Mouse (Mus musculus): Measurements from ENCODE around the gene Gm42791.

Gene Gm42791

DNA sequence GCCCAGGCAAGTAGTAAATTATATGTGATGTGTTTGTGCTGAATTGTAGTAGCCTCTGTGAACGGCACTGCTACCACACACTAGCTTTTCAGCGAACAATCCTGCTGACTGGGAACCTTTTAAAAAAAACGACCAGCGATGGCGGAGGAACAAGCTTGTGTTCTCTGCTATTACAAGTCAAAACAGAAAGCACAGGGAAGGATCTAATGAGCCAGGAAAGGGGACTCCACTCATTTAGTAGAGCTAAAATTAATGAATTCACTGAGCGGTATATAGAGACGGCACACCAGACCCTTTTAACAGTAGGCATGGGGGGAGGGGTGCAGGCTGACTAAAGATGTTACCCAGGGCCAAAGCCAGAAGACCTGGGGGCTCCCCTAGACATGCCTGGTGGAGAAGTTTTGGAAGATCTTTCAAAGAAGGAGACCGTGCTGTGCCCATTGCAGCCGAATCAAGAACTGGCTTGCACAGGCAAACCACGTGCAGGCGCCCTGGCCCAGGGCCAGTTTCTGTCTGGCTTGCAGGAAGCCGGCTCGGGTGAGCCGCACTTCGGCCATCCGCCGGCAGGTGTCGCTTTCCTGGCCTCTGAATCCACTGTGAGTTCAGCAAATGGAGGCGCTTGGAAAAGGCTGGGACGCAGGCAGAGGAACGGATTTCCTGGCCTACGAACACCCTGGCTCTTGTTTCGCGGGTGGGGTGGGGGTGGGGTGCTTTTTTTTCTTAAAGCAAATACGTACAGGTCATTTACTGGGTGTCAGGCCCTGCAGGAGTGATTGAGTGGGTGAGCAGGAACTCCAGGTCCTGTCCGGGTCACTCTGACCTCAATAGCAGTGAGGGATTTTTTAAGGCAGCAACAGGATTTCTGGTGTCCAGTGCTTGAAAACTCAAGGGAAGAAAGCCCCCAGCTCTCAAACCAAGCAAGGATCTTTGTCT, 11.7 kb upstream of the Gm42791 start:
- DNase-seq: peak; percentile 99

- DNase-seq: no peak
Observed at GRCm38 (mm10) chr5:149005701-149006361, 10.9 kb upstream of the Gm42791 start.

- DNase-seq: no peak
Observed at GRCm38 (mm10) chr5:149005083-149005482, 10.1 kb upstream of the Gm42791 start.

DNA sequence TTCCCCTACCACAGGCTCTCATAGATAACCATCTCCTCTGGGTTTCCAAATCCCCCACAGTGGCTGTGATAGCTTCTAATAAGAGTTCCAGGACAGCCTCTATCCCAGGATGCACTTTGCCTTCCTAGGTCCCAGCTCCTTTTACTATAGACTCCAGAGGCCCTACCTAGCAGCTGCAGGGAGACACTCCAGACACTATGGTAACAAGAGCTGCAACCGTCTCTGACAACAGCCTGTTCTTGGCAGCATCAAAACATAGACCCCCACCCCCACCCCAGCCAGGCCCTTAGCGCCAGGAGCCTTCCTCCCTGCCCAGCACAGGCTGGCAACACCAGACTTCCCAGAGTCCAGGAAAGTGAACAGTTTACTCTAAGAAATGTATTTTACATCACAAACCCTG, 8.2 kb upstream of the Gm42791 start:
- DNase-seq: no peak

GRCm38 (mm10) chr5:149002803-149003115, 7.8 kb upstream of the Gm42791 start:
- no peak for DNase-seq

- no peak for DNase-seq
Observed at GRCm38 (mm10) chr5:149002034-149002802, 7.3 kb upstream of the Gm42791 start.

DNA sequence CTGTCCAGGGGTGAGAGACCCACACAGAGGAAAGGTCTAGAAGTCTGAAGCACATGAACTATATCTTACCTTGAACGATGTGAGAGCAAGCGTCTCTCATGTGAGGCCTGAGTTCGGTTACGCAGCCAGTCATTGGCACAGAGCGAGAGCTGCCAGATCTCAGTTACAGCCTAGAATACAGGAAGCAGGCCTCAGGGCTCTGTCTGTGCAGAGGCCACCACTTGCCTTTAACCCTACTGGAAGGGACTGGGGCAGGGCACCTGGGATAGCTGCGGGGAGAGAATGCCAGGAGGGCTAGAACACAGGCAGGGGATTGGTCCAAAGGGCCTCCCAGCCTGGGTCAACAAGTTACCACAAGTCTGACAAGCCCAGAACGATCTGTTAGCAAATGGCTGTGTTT, 4.9 kb upstream of the Gm42791 start:
- DNase-seq: no peak

DNA sequence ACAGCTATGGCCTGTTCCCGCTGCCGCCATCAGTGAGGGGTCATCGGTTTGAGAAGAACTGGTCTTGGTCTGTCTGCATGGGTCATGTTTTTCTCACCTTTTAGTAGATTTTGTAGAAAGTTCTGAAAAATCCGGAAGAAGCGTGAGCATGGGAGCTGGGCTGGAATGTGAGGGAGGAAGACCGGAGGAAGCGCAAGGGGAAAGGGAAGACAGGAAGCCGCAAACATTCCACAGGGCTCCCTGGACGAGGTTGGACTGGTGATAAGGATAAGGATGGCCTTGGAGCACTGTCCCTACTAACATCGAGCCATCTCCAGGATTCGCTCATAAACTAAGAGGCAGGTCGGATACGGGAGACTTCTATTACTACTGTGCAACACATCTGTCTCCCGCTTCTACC, 3.6 kb upstream of the Gm42791 start:
- no peak for DNase-seq

- no peak for DNase-seq
Observed at GRCm38 (mm10) chr5:148996709-148997037, 1.7 kb upstream of the Gm42791 start.

- DNase-seq: no peak
Observed at GRCm38 (mm10) chr5:148995962-148996708, 1.2 kb upstream of the Gm42791 start.

DNA sequence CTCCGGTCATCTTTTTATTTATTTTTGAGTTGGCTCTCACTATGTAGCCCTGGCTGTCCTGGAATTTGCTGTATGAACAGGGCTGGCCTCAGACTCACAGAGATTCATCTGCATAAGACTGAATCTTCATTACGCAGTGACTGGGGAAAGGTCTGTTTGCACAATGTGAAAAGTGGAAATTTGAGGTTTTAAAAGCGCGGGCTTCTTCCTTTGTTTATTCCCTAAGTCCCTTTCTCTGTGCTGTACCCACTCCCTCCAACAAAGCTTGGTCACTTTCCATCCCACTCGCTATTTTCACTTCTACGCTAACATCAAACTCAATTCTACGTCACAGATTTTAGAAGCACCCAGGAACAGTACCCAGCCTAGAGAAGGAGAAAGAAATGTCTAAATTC, 639 bp downstream of the Gm42791 start:
- no peak for DNase-seq

DNA sequence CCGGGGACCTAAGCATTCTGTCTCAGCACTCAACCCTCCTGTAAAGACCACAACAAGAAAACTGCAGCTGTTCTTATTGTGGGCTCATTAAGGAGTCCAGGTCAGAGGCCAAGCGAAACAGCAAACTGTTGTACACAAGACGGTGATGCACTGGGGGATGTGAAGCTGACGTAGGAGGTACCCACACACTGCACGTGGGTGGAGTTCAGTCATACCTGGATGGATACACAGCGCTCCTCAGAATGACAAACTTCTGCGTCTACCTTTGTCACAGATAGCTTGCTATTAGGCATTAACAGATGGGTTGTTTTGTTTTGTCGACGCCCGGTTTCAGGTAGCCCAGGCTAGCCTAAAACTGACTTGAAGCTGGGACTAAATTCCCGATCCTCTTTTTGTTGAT, 2.3 kb downstream of the Gm42791 start:
- DNase-seq: no peak

DNA sequence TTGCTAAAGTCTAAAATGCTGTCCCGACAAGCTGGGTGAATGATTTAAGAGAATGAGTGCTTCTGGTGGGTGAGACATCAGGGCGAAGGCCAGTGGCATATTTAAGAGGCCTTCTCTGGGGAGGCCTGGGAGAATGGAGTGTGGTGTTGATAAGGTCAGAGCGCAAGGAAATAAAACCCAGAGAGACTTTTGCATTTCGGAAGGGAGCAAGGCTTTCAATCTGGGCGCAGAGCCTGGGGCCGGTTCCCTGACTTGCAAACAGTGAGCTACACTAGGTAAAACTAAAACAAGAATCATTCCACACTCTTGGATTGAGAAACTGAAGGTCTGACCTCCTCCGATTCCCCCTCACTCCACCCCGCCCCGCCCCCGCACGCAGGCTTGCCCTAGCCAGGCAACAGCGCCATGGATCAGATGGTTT, 4.0 kb downstream of the Gm42791 start:
- DNase-seq: no peak

DNA sequence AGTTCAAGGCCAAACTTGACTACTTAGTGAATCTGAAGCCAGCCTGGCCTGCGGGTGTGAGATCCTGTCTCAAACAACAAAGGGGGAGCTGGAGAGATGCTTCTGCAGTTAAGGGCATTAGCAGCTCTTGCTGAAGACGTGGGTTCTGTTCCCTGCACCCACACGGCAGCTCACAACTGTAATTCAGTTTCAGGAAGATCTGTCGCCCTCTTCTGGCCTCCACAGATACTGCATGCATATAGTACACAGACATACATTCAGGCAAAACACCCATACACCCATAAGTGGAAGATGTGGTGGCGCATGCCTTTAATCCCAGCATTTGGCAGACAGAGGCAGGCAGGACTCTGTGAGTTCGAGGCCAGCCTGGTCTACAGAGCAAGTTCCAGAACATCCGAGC, 5.5 kb downstream of the Gm42791 start:
- DNase-seq: no peak

DNA sequence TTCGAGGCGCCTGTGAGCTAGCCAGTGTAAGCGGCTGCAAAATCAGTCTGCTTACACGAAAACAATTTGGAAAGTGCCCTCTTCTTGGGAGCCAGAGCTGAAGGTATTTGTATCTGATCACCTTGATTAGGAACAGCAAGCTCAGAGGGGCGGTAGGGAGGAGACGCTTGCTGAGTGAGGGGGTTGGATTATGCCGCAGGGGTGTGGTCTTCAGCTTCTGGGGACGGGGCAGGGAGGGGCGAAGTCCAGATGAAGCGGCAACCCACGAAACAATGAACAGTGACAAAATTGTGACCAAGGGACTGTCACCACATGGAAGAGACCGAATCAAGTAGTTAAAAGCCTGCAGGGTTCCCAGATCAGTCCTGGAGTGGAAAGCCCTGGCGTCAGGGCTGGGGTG, 10.0 kb downstream of the Gm42791 start:
- no peak for DNase-seq

- no peak for DNase-seq
Observed at GRCm38 (mm10) chr5:148983696-148984095, 11.3 kb downstream of the Gm42791 start.

DNA sequence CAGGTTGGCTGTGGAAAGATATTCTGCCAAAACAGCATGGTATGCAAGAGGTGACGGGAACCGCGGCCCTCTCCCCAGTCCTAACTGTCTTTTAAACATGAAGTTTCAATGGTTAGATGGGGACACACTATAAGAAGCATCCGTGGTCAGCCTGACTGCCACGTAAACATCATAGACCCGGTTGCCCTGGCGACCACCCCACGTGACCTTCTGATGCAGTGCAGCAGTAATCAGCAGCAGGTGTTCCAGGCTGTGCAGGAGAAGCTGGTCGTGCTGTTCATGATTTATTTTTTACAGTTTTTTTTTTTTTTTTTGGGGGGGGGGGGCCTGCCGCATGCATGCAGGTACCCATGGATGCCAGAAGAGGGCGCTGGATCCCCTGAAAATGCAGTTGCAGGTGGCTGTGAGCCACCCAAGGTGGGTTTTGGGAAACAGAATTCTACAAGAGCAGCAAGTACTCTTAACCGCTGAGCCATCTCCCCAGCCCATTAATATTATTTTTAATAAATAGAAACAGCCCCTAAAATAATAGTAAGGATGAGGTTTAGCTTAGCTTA, 11.8 kb downstream of the Gm42791 start:
- no peak for DNase-seq

DNA sequence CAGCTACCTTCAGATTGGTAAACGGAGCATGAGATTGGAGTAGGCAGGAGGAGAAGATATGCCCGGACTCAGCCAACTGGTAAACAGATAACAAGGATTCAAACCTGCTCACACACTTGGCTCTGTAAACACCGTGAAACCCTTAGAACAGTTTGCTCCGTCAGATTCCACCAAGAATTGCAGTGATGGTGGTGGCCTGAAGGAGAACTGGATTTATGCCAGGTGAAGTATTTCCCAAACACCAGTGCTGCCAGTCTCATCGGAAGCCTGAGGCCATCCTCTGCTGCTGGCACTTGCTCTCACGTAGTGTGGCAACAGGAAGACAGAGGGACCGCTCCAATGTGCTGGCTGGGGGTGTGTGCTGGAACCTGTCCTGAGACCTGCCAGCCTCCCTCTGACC, 12.6 kb downstream of the Gm42791 start:
- no peak for DNase-seq

DNA sequence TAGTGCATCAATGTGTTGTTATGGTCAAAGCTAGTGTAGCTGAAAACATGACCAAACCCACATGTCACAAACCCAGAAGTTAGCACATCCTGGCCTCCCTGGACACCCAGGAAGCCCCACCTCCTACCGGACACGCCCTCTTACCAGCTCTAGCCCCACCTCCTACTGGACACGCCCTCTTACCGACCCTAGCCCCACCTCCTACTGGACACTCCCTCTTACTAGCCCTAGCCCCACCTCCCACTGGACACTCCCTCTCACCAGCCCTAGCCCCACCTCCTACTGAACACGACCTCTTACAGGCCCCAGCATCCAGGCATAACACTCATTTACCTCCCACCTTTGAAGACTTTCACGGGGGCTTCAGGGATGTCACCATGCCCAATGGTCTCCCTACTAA, 14.3 kb downstream of the Gm42791 start:
- DNase-seq: no peak

GRCm38 (mm10) chr5:148978458-148979165, 16.3 kb downstream of the Gm42791 start:
- no peak for DNase-seq

DNA sequence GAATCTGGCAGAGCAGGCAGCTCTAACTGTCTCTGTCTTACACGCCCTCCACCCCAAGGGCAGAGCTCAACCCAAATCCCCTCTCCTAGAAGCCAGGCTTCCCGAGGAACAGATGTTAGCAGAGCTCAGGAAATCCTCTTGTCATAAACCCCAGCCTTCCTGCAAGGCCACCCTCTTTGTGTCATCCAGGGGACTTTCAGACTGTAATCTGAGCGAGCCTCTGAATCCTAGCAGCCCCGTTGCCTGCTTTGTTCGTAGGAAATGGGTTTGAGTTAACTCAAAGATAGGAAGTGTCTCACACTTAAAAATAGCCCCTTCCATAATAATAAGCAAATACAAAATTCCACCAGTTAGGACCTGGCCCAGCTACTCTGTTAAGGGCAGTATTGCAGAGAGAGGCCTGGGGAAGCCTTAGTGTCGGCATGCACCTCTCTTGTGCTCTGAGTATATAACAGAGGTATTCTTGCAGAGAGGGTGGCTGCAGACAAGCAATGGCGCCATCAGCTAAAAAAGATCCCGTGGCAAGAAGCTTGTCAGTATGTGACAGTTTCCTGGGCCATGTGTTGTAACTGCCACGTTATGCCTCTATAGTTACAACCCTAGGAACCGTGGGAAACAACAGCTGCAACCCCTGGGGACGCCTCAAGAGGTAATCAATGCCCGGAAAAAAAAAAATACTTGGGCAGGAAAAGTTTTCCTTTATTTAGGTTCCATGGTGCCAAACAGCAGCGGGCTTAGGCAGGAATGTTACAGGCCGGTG, 17.1 kb downstream of the Gm42791 start:
- DNase-seq: no peak
